In the genomic region with DNA sequence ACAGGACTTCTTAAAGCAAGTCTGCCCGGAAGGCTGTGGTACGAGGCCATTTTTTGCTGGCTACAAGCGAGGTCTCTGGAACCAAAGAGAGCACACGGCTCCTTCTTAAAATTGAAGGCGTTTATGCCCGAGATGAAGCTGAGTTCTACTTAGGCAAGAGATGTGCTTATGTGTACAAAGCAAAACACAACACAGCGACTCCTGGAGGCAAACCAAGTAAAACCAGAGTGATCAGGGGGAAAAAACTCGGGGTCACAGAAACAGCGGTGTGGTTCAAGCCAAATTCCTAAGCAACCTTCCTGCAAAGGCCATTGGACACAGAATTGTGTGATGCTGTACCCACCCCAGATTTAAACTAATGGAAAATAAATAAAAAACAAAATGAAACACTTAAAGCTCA, we compare ENCODE assay signal across 26 mouse cellular contexts. TPM values are rescaled to one million over a fixed set of nuclear protein-coding genes. Genes with fewer than 3 reads are reported as not detected.
DNase-seq lines count a peak whose midpoint lies in the region; ATAC-seq and TF ChIP-seq lines count a peak whose summit lies in the region.
"Had no signal": no experiment of that assay in that cellular context is flagged by ENCODE, and none has a peak within 500 bp of the region (broad histone marks: within the 10 kb centered on the region; RNA-seq: fewer than 3 reads in every experiment).

No protein-coding gene starts in this region.

- intact Hi-C loops in left cerebral cortex, postnatal 4 days (cut with DNase I), result no loop called here

- no peak overlapping the region for H3K4me2 ChIP-seq in embryonic facial prominence, embryonic 11.5 days (ENCODE audit: low read depth, low read length)
- H3K4me2 ChIP-seq in kidney, postnatal 0 days (ENCODE audit: low read length), result no peak overlapping the region
- H3K4me2 ChIP-seq: embryonic facial prominence, embryonic 12.5 days; heart, embryonic 13.5 days; hindbrain, embryonic 14.5 days; kidney, embryonic 15.5 days had no signal

- ATAC-seq in embryonic facial prominence, embryonic 11.5 days (replicated peaks; ENCODE audit: insufficient number of reproducible peaks, low FRiP score, low TSS enrichment, low read depth), result no peak
- no peak for ATAC-seq in kidney, postnatal 0 days (replicated peaks; ENCODE audit: low FRiP score, low read depth)
- ATAC-seq: CD4-positive, CD25-positive, alpha-beta regulatory T cell, adult 4 months; intestine, embryonic 16.5 days had no signal

- no peaks in the 10 kb centered on the region for H3K4me1 ChIP-seq in embryonic facial prominence, embryonic 11.5 days (ENCODE audit: control insufficient read depth, insufficient read depth, low read length)
- H3K4me1 ChIP-seq in embryonic facial prominence, embryonic 10.5 days, result no peaks in the 10 kb centered on the region
- no peaks in the 10 kb centered on the region for H3K4me1 ChIP-seq in kidney, postnatal 0 days (replicated peaks; ENCODE audit: insufficient read depth, low read length)
- H3K4me1 ChIP-seq: embryonic facial prominence, embryonic 12.5 days; heart, embryonic 13.5 days; kidney, embryonic 15.5 days had no signal

- no peak overlapping the region for H3K9ac ChIP-seq in embryonic facial prominence, embryonic 11.5 days (replicated peaks; ENCODE audit: low read length)
- no peak overlapping the region for H3K9ac ChIP-seq in kidney, postnatal 0 days (ENCODE audit: low read depth, low read length)
- H3K9ac ChIP-seq: embryonic facial prominence, embryonic 12.5 days; heart, embryonic 13.5 days; hindbrain, embryonic 14.5 days; kidney, embryonic 15.5 days had no signal

- H3K4me3 ChIP-seq in embryonic facial prominence, embryonic 11.5 days (ENCODE audit: low read depth, low read length), result no peak overlapping the region
- H3K4me3 ChIP-seq in embryonic facial prominence, embryonic 10.5 days, result no peak overlapping the region
- no peak overlapping the region for H3K4me3 ChIP-seq in kidney, postnatal 0 days (replicated peaks; ENCODE audit: low read depth, low read length)
- H3K4me3 ChIP-seq: embryonic facial prominence, embryonic 12.5 days; erythroblast, embryonic 14.5 days; heart, embryonic 13.5 days; kidney, embryonic 15.5 days had no signal

- peaks cover 1% of the 10 kb centered on the region for H3K27me3 ChIP-seq in embryonic facial prominence, embryonic 11.5 days (ENCODE audit: control insufficient read depth, insufficient read depth, low read length)
- peaks cover 70% of the 10 kb centered on the region for H3K27me3 ChIP-seq in embryonic facial prominence, embryonic 10.5 days (replicated peaks; ENCODE audit: low read depth, poor library complexity, severe bottlenecking)
- H3K27me3 ChIP-seq in kidney, postnatal 0 days (ENCODE audit: insufficient read depth, low read length), result peaks cover 22% of the 10 kb centered on the region

- DNase-seq in embryonic facial prominence, embryonic 11.5 days (ENCODE audit: low spot score), result peak; percentile 25
- no peak for DNase-seq in embryonic facial prominence, embryonic 10.5 days (ENCODE audit: low spot score)
- no peak for DNase-seq in kidney, postnatal 0 days (ENCODE audit: low spot score)
- no peak for DNase-seq in kidney, postnatal 10 days
- DNase-seq in ES-CJ7 (ENCODE audit: low read depth, low spot score), result peak; percentile 35
- DNase-seq in retina, embryonic 14.5 days (ENCODE audit: low spot score), result peak; percentile 58
- DNase-seq in left cerebral cortex, postnatal 4 days, result no peak
- DNase-seq in adrenal gland, postnatal 4 days (ENCODE audit: low spot score in 2 of 2), result no peak
- DNase-seq: adrenal gland, postnatal 10 days; cerebellum, adult 2 months; layer of hippocampus, postnatal 36 days; liver; lung, adult 18-20 months; right cerebral cortex, adult 18-20 months had no signal

- peak; percentile 45; the same call in 1 of the 2 replicates for TF ChIP-seq CTCF in kidney, postnatal 0 days (IDR thresholded peaks at IDR 0.05; ENCODE audit: low read depth)

- no peaks in the 10 kb centered on the region for H3K36me3 ChIP-seq in embryonic facial prominence, embryonic 11.5 days (replicated peaks; ENCODE audit: control insufficient read depth, insufficient read depth, low read depth, low read length)
- no peaks in the 10 kb centered on the region for H3K36me3 ChIP-seq in embryonic facial prominence, embryonic 10.5 days (replicated peaks)
- no peaks in the 10 kb centered on the region for H3K36me3 ChIP-seq in kidney, postnatal 0 days (ENCODE audit: insufficient read depth, low read length)
- H3K36me3 ChIP-seq: embryonic facial prominence, embryonic 12.5 days; heart, embryonic 13.5 days; kidney, embryonic 15.5 days had no signal

- WGBS in embryonic facial prominence, embryonic 11.5 days, result 63% methylated on average over 9 of the region's 9 CpGs
- WGBS in embryonic facial prominence, embryonic 10.5 days, result 65% methylated on average over 9 of the region's 9 CpGs
- WGBS in kidney, postnatal 0 days, result 63% methylated on average over 9 of the region's 9 CpGs

- no peaks in the 10 kb centered on the region for H3K9me3 ChIP-seq in embryonic facial prominence, embryonic 11.5 days (replicated peaks; ENCODE audit: control insufficient read depth, low read length)
- H3K9me3 ChIP-seq in embryonic facial prominence, embryonic 10.5 days, result no peaks in the 10 kb centered on the region
- H3K9me3 ChIP-seq in kidney, postnatal 0 days (replicated peaks; ENCODE audit: low read length), result no peaks in the 10 kb centered on the region
- H3K9me3 ChIP-seq: embryonic facial prominence, embryonic 12.5 days; heart, embryonic 13.5 days; kidney, embryonic 15.5 days had no signal

- no peak overlapping the region for H3K27ac ChIP-seq in embryonic facial prominence, embryonic 11.5 days (replicated peaks; ENCODE audit: low read depth, low read length)
- no peak overlapping the region for H3K27ac ChIP-seq in embryonic facial prominence, embryonic 10.5 days (replicated peaks)
- H3K27ac ChIP-seq in kidney, postnatal 0 days, result no peak overlapping the region
- H3K27ac ChIP-seq: embryonic facial prominence, embryonic 12.5 days; heart, embryonic 13.5 days; hindbrain, embryonic 14.5 days; kidney, embryonic 15.5 days had no signal

RNA-seq across cellular contexts. Expression of gene Six3, which starts 13.9 kb away (rescaled TPM):
- 9.5 and 10.5 TPM in 2 replicates for polyA plus RNA-seq in embryonic facial prominence, embryonic 11.5 days (2014; fragmentation: Nextera tagmentation; extraction: Ambion mirVana)
- polyA plus RNA-seq in embryonic facial prominence, embryonic 10.5 days (2016; fragmentation: Nextera tagmentation; extraction: Ambion mirVana), result 8.8 and 13.1 TPM in 2 replicates
- not detected in 2 replicates for polyA plus RNA-seq in kidney, postnatal 0 days (2015; fragmentation: Nextera tagmentation; extraction: Ambion mirVana)
- 1 to 10 TPM; 2.4 to 6.4 TPM for total RNA-seq in left cerebral cortex, postnatal 4 days (2021)
- not detected for total RNA-seq in adrenal gland, postnatal 4 days (2021)
- total RNA-seq: adrenal gland, postnatal 10 days; gastrocnemius, adult 8-10 months; granulocyte monocyte progenitor cell, adult 5-6 weeks; heart, postnatal 25 days; megakaryocyte-erythroid progenitor cell, adult 5-6 weeks; monocyte, adult 5-6 weeks had no signal
- polyA plus RNA-seq: erythroblast, embryonic 14.5 days; heart, embryonic 13.5 days; hindbrain, embryonic 14.5 days; intestine, embryonic 16.5 days; kidney, embryonic 15.5 days had no signal

Comparison
In these comparisons a context has a peak if more than half of its experiments do, and no peak if none do; other contexts are left out.
1. DNase-seq: peak in embryonic facial prominence, embryonic 11.5 days (single experiment), ES-CJ7 (single experiment) and retina, embryonic 14.5 days (single experiment); none in embryonic facial prominence, embryonic 10.5 days (single experiment), kidney, postnatal 0 days (single experiment), kidney, postnatal 10 days (single experiment), left cerebral cortex, postnatal 4 days (single experiment) and adrenal gland, postnatal 4 days (0 of 2).